Mouse (Mus musculus): Measurements from ENCODE around the gene Zbed4. TPM values are rescaled to one million over a fixed set of nuclear protein-coding genes. Genes with fewer than 3 reads are reported as not detected.
"Not testable (repeated sequence)": the region's sequence is repeated elsewhere in the genome, so short reads cannot be mapped to it uniquely, and the experiment has no call there.

Gene Zbed4
- polyA plus RNA-seq (2012; rRNA removed) = 14.4 and 16.8 TPM in 2 replicates

- H3K27ac ChIP-seq (ENCODE audit: control insufficient read depth, insufficient read depth, low read depth, low read length) = peak within 1 kb of the TSS; percentile 98
- TF ChIP-seq POLR2A (IDR thresholded peaks at IDR 0.05; ENCODE audit: control insufficient read depth, low read depth, low read length) (no peak; the same call in 1 of the 2 replicates), CTCF (IDR thresholded peaks at IDR 0.05; ENCODE audit: control insufficient read depth, insufficient read depth, insufficient replicate concordance, low read depth, low read length) (no peak)
- H3K4me1 ChIP-seq (ENCODE audit: control insufficient read depth, insufficient read depth, low read length) = peaks cover 8% of the 10 kb centered on the region
- H3K36me3 ChIP-seq (ENCODE audit: control insufficient read depth, insufficient read depth, low read length) = no peaks in the 10 kb centered on the region
- peak within 1 kb of the TSS; percentile 96 for H3K4me3 ChIP-seq (ENCODE audit: control insufficient read depth, low read depth, low read length)
- no peaks in the 10 kb centered on the region for H3K27me3 ChIP-seq (ENCODE audit: control insufficient read depth, insufficient read depth, low read length)
Measured at GRCm38 (mm10) chr15:88751564-88752402, at the start of gene Zbed4. Gene Zbed4, plus strand, starts transcription at chr15:88751660.

GRCm38 (mm10) chr15:88702501-88702900 is 49.0 kb upstream of the Zbed4 start:
- Histone ChIP-seq H3K27me3 (ENCODE audit: control insufficient read depth, insufficient read depth, low read length) (no peaks in the 10 kb centered on the region), H3K4me3 (ENCODE audit: control insufficient read depth, low read depth, low read length) (no peak overlapping the region), H3K4me1 (ENCODE audit: control insufficient read depth, insufficient read depth, low read length) (no peaks in the 10 kb centered on the region), H3K27ac (ENCODE audit: control insufficient read depth, insufficient read depth, low read depth, low read length) (no peak overlapping the region), H3K36me3 (ENCODE audit: control insufficient read depth, insufficient read depth, low read length) (peaks cover 5% of the 10 kb centered on the region)
- no peak for TF ChIP-seq CTCF (IDR thresholded peaks at IDR 0.05; ENCODE audit: control insufficient read depth, insufficient read depth, insufficient replicate concordance, low read depth, low read length)
- TF ChIP-seq POLR2A (IDR thresholded peaks at IDR 0.05; ENCODE audit: control insufficient read depth, low read depth, low read length) = no peak

GRCm38 (mm10) chr15:88704284-88704683 is 47.2 kb upstream of the Zbed4 start:
- Histone ChIP-seq H3K4me1 (ENCODE audit: control insufficient read depth, insufficient read depth, low read length) (no peaks in the 10 kb centered on the region; the same call in 1 of the 2 replicates), H3K27ac (ENCODE audit: control insufficient read depth, insufficient read depth, low read depth, low read length) (no peak overlapping the region), H3K36me3 (ENCODE audit: control insufficient read depth, insufficient read depth, low read length) (peaks cover 5% of the 10 kb centered on the region), H3K4me3 (ENCODE audit: control insufficient read depth, low read depth, low read length) (no peak overlapping the region), H3K27me3 (ENCODE audit: control insufficient read depth, insufficient read depth, low read length) (no peaks in the 10 kb centered on the region)
- TF ChIP-seq CTCF (IDR thresholded peaks at IDR 0.05; ENCODE audit: control insufficient read depth, insufficient read depth, insufficient replicate concordance, low read depth, low read length) (no peak), POLR2A (IDR thresholded peaks at IDR 0.05; ENCODE audit: control insufficient read depth, low read depth, low read length) (no peak)

DNA sequence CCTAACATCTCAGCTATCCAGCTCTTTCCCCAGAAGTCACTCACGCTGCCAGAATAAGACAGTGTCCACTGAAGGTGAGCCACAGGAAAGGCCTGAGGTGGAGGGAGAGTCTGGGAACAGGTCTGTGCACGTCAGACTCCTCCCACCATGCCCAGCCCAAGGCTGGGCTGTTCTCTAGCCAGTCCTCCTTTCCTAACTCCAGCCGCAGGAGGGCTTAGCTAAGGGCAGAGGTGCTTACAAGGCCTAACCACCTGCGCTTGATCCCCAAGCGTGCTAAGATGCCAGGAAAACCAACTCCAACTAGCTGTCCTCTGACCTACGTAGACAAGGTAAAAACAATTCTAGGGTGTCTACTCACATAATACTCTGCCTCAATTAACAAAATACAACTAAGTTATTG is 45.1 kb upstream of the Zbed4 start:
- TF ChIP-seq POLR2A (IDR thresholded peaks at IDR 0.05; ENCODE audit: control insufficient read depth, low read depth, low read length) (no peak), CTCF (IDR thresholded peaks at IDR 0.05; ENCODE audit: control insufficient read depth, insufficient read depth, insufficient replicate concordance, low read depth, low read length) (no peak)
- Histone ChIP-seq H3K27ac (ENCODE audit: control insufficient read depth, insufficient read depth, low read depth, low read length) (no peak overlapping the region), H3K4me1 (ENCODE audit: control insufficient read depth, insufficient read depth, low read length) (no peaks in the 10 kb centered on the region; the same call in 1 of the 2 replicates), H3K4me3 (ENCODE audit: control insufficient read depth, low read depth, low read length) (no peak overlapping the region), H3K36me3 (ENCODE audit: control insufficient read depth, insufficient read depth, low read length) (peaks cover 5% of the 10 kb centered on the region), H3K27me3 (ENCODE audit: control insufficient read depth, insufficient read depth, low read length) (no peaks in the 10 kb centered on the region)

DNA sequence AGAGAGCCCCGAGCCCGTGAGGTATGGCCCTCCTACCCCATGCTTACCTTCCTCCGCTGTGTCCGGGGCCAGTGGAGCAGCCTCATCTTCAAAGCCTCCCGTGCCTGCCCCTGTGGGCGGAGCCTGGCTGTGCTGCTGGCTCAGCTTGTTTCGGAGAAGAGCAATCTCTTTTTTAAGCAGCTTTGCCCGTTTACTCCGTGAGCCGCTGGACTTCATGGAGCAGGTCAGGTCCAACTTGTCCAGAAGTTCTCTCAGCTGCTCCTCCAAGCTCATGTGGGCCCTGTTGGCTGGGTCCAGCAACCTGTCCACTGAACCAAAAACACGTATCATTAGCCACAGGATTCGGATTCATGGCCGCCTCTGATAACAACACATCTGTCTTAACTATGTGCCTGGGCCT is 44.5 kb upstream of the Zbed4 start:
- not testable (repeated sequence) for H3K4me3 ChIP-seq (ENCODE audit: control insufficient read depth, low read depth, low read length); H3K27ac ChIP-seq (ENCODE audit: control insufficient read depth, insufficient read depth, low read depth, low read length); H3K4me1 ChIP-seq (ENCODE audit: control insufficient read depth, insufficient read depth, low read length); H3K27me3 ChIP-seq (ENCODE audit: control insufficient read depth, insufficient read depth, low read length); H3K36me3 ChIP-seq (ENCODE audit: control insufficient read depth, insufficient read depth, low read length)

DNA sequence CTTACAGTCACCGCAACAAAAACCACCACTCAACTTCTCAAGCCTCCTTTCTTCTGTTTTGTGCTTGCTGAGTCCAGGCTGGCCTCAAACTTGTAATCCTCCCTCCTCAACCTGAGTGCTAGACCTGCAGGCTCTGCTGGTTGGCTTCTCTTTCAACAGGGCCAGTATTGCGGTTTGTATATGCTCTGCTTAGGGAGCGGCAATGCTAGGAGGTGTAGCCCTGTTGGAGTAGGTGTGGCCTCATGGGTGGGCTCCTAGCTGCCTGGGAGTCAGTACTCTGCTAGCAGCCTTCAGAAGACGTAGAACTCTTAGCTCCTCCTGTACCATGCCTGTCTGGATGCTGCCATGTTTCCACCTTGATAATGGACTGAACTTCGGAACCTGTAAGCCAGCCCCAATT is 43.3 kb upstream of the Zbed4 start:
- peaks cover 6% of the 10 kb centered on the region for H3K36me3 ChIP-seq (ENCODE audit: control insufficient read depth, insufficient read depth, low read length)

GRCm38 (mm10) chr15:88708657-88709511 is 42.6 kb upstream of the Zbed4 start:
- Histone ChIP-seq H3K27me3 (ENCODE audit: control insufficient read depth, insufficient read depth, low read length) (no peaks in the 10 kb centered on the region), H3K27ac (ENCODE audit: control insufficient read depth, insufficient read depth, low read depth, low read length) (peak overlapping the region; percentile 37), H3K4me1 (ENCODE audit: control insufficient read depth, insufficient read depth, low read length) (no peaks in the 10 kb centered on the region; the same call in 1 of the 2 replicates), H3K4me3 (ENCODE audit: control insufficient read depth, low read depth, low read length) (no peak overlapping the region), H3K36me3 (ENCODE audit: control insufficient read depth, insufficient read depth, low read length) (peaks cover 7% of the 10 kb centered on the region)
- TF ChIP-seq POLR2A (IDR thresholded peaks at IDR 0.05; ENCODE audit: control insufficient read depth, low read depth, low read length) (no peak), CTCF (IDR thresholded peaks at IDR 0.05; ENCODE audit: control insufficient read depth, insufficient read depth, insufficient replicate concordance, low read depth, low read length) (no peak)

More for the DNA sequence above, 43.3 kb upstream of the Zbed4 start:
- no peaks in the 10 kb centered on the region; the same call in 1 of the 2 replicates for H3K4me1 ChIP-seq (ENCODE audit: control insufficient read depth, insufficient read depth, low read length)
- H3K27ac ChIP-seq (ENCODE audit: control insufficient read depth, insufficient read depth, low read depth, low read length) = peak overlapping the region; percentile 28; the same call in 1 of the 2 replicates
- TF ChIP-seq CTCF (IDR thresholded peaks at IDR 0.05; ENCODE audit: control insufficient read depth, insufficient read depth, insufficient replicate concordance, low read depth, low read length) (no peak), POLR2A (IDR thresholded peaks at IDR 0.05; ENCODE audit: control insufficient read depth, low read depth, low read length) (no peak)
- no peaks in the 10 kb centered on the region for H3K27me3 ChIP-seq (ENCODE audit: control insufficient read depth, insufficient read depth, low read length)
- no peak overlapping the region for H3K4me3 ChIP-seq (ENCODE audit: control insufficient read depth, low read depth, low read length)

All from testis, adult 2 months (tissue).